Mouse (Mus musculus): ENCODE data around the gene Nlrp1b. TPM values are rescaled to one million over a fixed set of nuclear protein-coding genes. Genes with fewer than 3 reads are reported as not detected.

Nlrp1b gene
- not detected in 2 replicates for polyA plus RNA-seq (2015; fragmentation: Nextera tagmentation; extraction: Ambion mirVana)

DNA sequence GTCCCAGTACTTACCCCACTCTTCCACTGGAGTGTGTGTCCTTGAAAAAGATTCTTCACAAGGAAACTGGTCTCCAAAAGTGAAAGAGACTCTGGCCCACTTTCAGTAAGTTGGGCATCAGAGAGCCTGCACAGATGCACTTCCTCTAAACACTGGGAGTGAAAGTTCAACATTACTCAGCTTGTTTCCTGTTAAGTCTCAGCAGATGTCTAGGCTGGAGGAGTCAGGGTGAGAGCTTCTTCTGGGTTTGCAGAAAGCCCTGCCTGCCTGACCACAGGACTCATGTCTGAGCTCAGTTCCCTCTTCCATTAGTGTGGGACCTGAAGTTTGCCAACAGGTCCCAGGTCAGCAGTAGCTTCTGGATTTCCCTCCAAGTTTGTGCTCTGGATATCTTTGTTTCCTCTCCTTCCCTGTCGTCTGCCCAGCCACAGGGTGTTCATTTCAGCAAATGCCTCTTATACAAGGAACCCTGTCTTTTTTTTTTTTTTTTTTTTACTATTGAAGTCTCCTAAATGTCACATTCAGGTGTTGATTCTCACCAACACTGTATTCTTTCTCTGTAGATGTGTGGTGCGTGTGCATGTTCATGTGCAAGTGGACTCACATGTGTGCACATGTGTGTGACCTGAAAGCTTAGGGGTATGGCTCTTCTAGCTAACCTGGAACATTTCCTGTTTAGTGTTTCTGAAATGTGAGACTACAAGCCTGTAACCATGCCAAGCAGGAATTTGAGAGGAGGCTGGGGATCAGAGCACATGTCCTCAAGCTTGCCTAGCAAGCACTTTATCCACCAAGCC is at the start of gene Nlrp1b:
TSS of gene Nlrp1b (minus strand) at position 50 of the 797 bp plus-strand sequence.
- Histone ChIP-seq H3K4me3 (ENCODE audit: low read length) (no peak within 1 kb of the TSS), H3K4me2 (ENCODE audit: low read length) (no peak within 1 kb of the TSS), H3K9me3 (ENCODE audit: control insufficient read depth, low read length) (no peaks in the 10 kb centered on the region), H3K9ac (ENCODE audit: low read depth, low read length) (no peak within 1 kb of the TSS), H3K36me3 (ENCODE audit: control insufficient read depth, insufficient read depth, low read length) (no peaks in the 10 kb centered on the region), H3K27ac (ENCODE audit: low read depth, low read length) (no peak within 1 kb of the TSS), H3K4me1 (ENCODE audit: control insufficient read depth, insufficient read depth, low read depth, low read length) (no peaks in the 10 kb centered on the region), H3K27me3 (replicated peaks; ENCODE audit: control insufficient read depth, insufficient read depth, low read length) (no peaks in the 10 kb centered on the region)
- ATAC-seq, result no peak
- 71% methylated on average over 2 of the region's 2 CpGs for WGBS

DNA sequence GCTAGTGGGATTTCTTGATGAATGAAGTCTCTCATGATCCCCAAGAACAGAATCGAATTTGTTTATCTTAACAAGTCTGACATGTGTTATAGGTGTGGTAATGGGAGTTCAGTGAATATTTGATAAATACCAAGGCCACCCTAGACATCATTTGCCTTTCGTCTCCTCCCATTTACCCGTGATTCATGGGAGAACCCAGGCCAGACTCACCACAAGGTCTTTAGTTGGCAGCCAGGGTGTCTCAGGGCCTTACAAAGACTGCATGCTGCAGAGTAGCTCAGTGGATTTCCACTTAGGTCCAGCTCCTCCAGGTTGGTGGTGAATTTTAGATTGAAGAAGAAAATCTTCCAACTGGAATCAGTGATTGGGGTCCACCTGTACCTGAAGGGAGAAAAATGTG is 30.5 kb upstream of the Nlrp1b start:
- H3K27me3 ChIP-seq (replicated peaks; ENCODE audit: control insufficient read depth, insufficient read depth, low read length), result no peaks in the 10 kb centered on the region
- H3K9me3 ChIP-seq (ENCODE audit: control insufficient read depth, low read length), result no peaks in the 10 kb centered on the region
- no peak for ATAC-seq
- no peaks in the 10 kb centered on the region for H3K36me3 ChIP-seq (ENCODE audit: control insufficient read depth, insufficient read depth, low read length)
- H3K4me3 ChIP-seq (ENCODE audit: low read length), result no peak overlapping the region
- H3K27ac ChIP-seq (ENCODE audit: low read depth, low read length), result no peak overlapping the region
- WGBS, result 84% methylated on average over 3 of the region's 3 CpGs
- no peak overlapping the region for H3K9ac ChIP-seq (ENCODE audit: low read depth, low read length)
- H3K4me1 ChIP-seq (ENCODE audit: control insufficient read depth, insufficient read depth, low read depth, low read length), result no peaks in the 10 kb centered on the region
- H3K4me2 ChIP-seq (ENCODE audit: low read length), result no peak overlapping the region

DNA sequence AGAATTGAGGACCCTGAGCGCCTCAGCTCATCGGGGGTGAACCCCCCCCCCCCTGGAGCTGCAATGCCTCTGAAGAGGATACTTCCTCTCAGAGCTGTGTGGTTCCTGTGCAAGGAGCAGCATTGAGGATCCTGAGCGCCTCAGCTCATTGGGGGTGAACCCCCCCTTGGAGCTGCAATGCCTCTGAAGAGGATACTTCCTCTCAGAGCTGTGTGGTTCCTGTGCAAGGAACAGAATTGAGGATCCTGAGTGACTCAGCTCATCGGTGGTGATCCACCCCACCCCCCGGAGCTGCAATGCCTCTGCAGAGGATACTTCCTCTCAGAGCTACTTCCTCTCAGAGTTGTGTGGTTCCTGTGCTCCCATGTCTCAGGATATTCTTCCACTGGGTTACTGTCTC is 20.8 kb upstream of the Nlrp1b start:
- Histone ChIP-seq H3K9ac (ENCODE audit: low read depth, low read length) (no peak overlapping the region), H3K4me1 (ENCODE audit: control insufficient read depth, insufficient read depth, low read depth, low read length) (no peaks in the 10 kb centered on the region), H3K4me2 (ENCODE audit: low read length) (no peak overlapping the region), H3K4me3 (ENCODE audit: low read length) (no peak overlapping the region), H3K27ac (ENCODE audit: low read depth, low read length) (no peak overlapping the region), H3K36me3 (ENCODE audit: control insufficient read depth, insufficient read depth, low read length) (no peaks in the 10 kb centered on the region), H3K9me3 (ENCODE audit: control insufficient read depth, low read length) (no peaks in the 10 kb centered on the region), H3K27me3 (replicated peaks; ENCODE audit: control insufficient read depth, insufficient read depth, low read length) (no peaks in the 10 kb centered on the region)
- no peak for ATAC-seq
- 89% methylated on average over 5 of the region's 5 CpGs for WGBS

DNA sequence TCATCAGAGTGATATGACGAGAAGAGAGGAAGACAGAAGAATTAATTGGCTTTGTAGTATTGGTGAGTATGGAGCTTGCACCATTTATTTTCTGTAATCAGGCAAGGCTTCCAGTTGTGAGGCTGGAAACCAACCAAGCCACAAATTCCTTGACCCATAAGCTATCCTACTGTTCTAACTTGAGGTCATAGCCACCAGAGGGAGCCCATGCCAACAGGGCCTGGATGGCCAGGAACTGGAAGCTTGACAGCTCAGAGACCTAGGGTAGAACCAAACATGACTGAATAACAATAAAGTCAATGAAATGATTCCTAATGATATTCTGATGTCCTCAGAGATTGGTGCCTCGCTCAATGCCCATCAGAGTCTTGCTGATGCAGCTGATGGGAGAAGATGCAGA is 5.9 kb downstream of the Nlrp1b start:
- no peak overlapping the region for H3K27ac ChIP-seq (ENCODE audit: low read depth, low read length)
- H3K4me3 ChIP-seq (ENCODE audit: low read length), result no peak overlapping the region
- H3K4me2 ChIP-seq (ENCODE audit: low read length), result no peak overlapping the region
- H3K27me3 ChIP-seq (replicated peaks; ENCODE audit: control insufficient read depth, insufficient read depth, low read length), result no peaks in the 10 kb centered on the region
- H3K4me1 ChIP-seq (ENCODE audit: control insufficient read depth, insufficient read depth, low read depth, low read length), result no peaks in the 10 kb centered on the region
- 77% methylated on average over 2 of the region's 2 CpGs for WGBS
- H3K9ac ChIP-seq (ENCODE audit: low read depth, low read length), result no peak overlapping the region
- H3K36me3 ChIP-seq (ENCODE audit: control insufficient read depth, insufficient read depth, low read length), result no peaks in the 10 kb centered on the region
- H3K9me3 ChIP-seq (ENCODE audit: control insufficient read depth, low read length), result 0 out of 2 replicates have a peak, but pooled peaks cover 2% of the 10 kb centered on the region
- ATAC-seq, result no peak

GRCm38 (mm10) chr11:71202703-71203102 is 27.8 kb downstream of the Nlrp1b start:
- H3K4me2 ChIP-seq (ENCODE audit: low read length), result no peak overlapping the region
- no peaks in the 10 kb centered on the region for H3K4me1 ChIP-seq (ENCODE audit: control insufficient read depth, insufficient read depth, low read depth, low read length)
- H3K36me3 ChIP-seq (ENCODE audit: control insufficient read depth, insufficient read depth, low read length), result no peaks in the 10 kb centered on the region
- H3K4me3 ChIP-seq (ENCODE audit: low read length), result no peak overlapping the region
- H3K27me3 ChIP-seq (replicated peaks; ENCODE audit: control insufficient read depth, insufficient read depth, low read length), result no peaks in the 10 kb centered on the region
- H3K27ac ChIP-seq (ENCODE audit: low read depth, low read length), result no peak overlapping the region
- H3K9ac ChIP-seq (ENCODE audit: low read depth, low read length), result no peak overlapping the region
- no peaks in the 10 kb centered on the region for H3K9me3 ChIP-seq (ENCODE audit: control insufficient read depth, low read length)
- 83% methylated on average over 4 of the region's 4 CpGs for WGBS
- no peak for ATAC-seq

GRCm38 (mm10) chr11:71199349-71199748 is 31.2 kb downstream of the Nlrp1b start:
- H3K4me2 ChIP-seq (ENCODE audit: low read length), result no peak overlapping the region
- no peaks in the 10 kb centered on the region for H3K4me1 ChIP-seq (ENCODE audit: control insufficient read depth, insufficient read depth, low read depth, low read length)
- H3K4me3 ChIP-seq (ENCODE audit: low read length), result no peak overlapping the region
- ATAC-seq, result no peak
- no peak overlapping the region for H3K27ac ChIP-seq (ENCODE audit: low read depth, low read length)
- H3K27me3 ChIP-seq (replicated peaks; ENCODE audit: control insufficient read depth, insufficient read depth, low read length), result no peaks in the 10 kb centered on the region
- H3K36me3 ChIP-seq (ENCODE audit: control insufficient read depth, insufficient read depth, low read length), result no peaks in the 10 kb centered on the region
- no peaks in the 10 kb centered on the region for H3K9me3 ChIP-seq (ENCODE audit: control insufficient read depth, low read length)
- WGBS, result 91% methylated on average over 2 of the region's 2 CpGs
- H3K9ac ChIP-seq (ENCODE audit: low read depth, low read length), result no peak overlapping the region

DNA sequence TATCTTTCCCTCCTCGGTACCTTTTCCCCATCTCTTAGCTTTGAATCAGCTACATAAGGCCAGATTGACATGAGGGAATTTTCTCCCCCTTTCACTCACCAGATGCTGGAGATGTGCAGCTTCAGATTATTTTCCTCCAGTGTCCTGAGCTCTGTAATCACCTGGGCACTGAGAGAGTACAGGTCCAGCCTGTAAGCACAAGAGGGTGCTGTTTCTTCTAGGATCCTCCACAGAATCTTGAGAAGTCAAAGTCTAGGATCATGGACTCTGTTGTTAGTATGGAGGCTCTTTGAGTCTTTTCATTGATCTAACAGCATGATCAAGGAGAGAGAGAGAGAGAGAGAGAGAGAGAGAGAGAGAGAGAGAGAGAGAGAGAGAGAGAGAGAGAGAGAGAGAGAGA is 60.9 kb downstream of the Nlrp1b start:
- H3K4me1 ChIP-seq (ENCODE audit: control insufficient read depth, insufficient read depth, low read depth, low read length), result no peaks in the 10 kb centered on the region
- H3K9ac ChIP-seq (ENCODE audit: low read depth, low read length), result no peak overlapping the region
- WGBS, result 74% methylated on average over 1 of the region's 1 CpGs
- no peaks in the 10 kb centered on the region for H3K36me3 ChIP-seq (ENCODE audit: control insufficient read depth, insufficient read depth, low read length)
- H3K27ac ChIP-seq (ENCODE audit: low read depth, low read length), result no peak overlapping the region
- H3K4me3 ChIP-seq (ENCODE audit: low read length), result no peak overlapping the region
- H3K9me3 ChIP-seq (ENCODE audit: control insufficient read depth, low read length), result no peaks in the 10 kb centered on the region
- H3K4me2 ChIP-seq (ENCODE audit: low read length), result no peak overlapping the region
- no peak for ATAC-seq
- H3K27me3 ChIP-seq (replicated peaks; ENCODE audit: control insufficient read depth, insufficient read depth, low read length), result no peaks in the 10 kb centered on the region

GRCm38 (mm10) chr11:71164139-71164538 is 66.4 kb downstream of the Nlrp1b start:
- 67% methylated on average over 1 of the region's 1 CpGs for WGBS
- ATAC-seq, result no peak
- no peak overlapping the region for H3K4me2 ChIP-seq (ENCODE audit: low read length)
- H3K27ac ChIP-seq (ENCODE audit: low read depth, low read length), result no peak overlapping the region
- H3K9me3 ChIP-seq (ENCODE audit: control insufficient read depth, low read length), result no peaks in the 10 kb centered on the region
- H3K36me3 ChIP-seq (ENCODE audit: control insufficient read depth, insufficient read depth, low read length), result no peaks in the 10 kb centered on the region
- no peaks in the 10 kb centered on the region for H3K4me1 ChIP-seq (ENCODE audit: control insufficient read depth, insufficient read depth, low read depth, low read length)
- H3K4me3 ChIP-seq (ENCODE audit: low read length), result no peak overlapping the region
- no peak overlapping the region for H3K9ac ChIP-seq (ENCODE audit: low read depth, low read length)
- H3K27me3 ChIP-seq (replicated peaks; ENCODE audit: control insufficient read depth, insufficient read depth, low read length), result no peaks in the 10 kb centered on the region

- 82% methylated on average over 3 of the region's 3 CpGs for WGBS
- Histone ChIP-seq H3K4me3 (ENCODE audit: low read length) (no peak overlapping the region), H3K9me3 (ENCODE audit: control insufficient read depth, low read length) (no peaks in the 10 kb centered on the region), H3K36me3 (ENCODE audit: control insufficient read depth, insufficient read depth, low read length) (no peaks in the 10 kb centered on the region), H3K27ac (ENCODE audit: low read depth, low read length) (no peak overlapping the region), H3K4me1 (ENCODE audit: control insufficient read depth, insufficient read depth, low read depth, low read length) (no peaks in the 10 kb centered on the region), H3K9ac (ENCODE audit: low read depth, low read length) (no peak overlapping the region), H3K4me2 (ENCODE audit: low read length) (no peak overlapping the region), H3K27me3 (replicated peaks; ENCODE audit: control insufficient read depth, insufficient read depth, low read length) (no peaks in the 10 kb centered on the region)
- ATAC-seq, result no peak
These were observed 70.9 kb downstream of the Nlrp1b start for GRCm38 (mm10) chr11:71159439-71160136.
